Mouse (Mus musculus) layer of hippocampus, postnatal 25 days (tissue): ENCODE measurements at regions not wholly inside any gene's neighbourhood (a gene's known extent, or its start where the extent isn't known, plus 50 kb on each side); places are given as distances from the start of the nearest gene placed in this dataset.
"Not testable (repeated sequence)": the region's sequence is repeated elsewhere in the genome, so short reads cannot be mapped to it uniquely, and the experiment has no call there.

Source experiments
- DNase-seq, 2 experiments: peaks; one replicate each; pipeline ENCODE4 v3.0.0; 2022; ENCODE audit warnings: mixed read lengths in 2 of 2, low spot score in 1 of 2; ENCODE audit errors: extremely low spot score in 1 of 2

DNA sequence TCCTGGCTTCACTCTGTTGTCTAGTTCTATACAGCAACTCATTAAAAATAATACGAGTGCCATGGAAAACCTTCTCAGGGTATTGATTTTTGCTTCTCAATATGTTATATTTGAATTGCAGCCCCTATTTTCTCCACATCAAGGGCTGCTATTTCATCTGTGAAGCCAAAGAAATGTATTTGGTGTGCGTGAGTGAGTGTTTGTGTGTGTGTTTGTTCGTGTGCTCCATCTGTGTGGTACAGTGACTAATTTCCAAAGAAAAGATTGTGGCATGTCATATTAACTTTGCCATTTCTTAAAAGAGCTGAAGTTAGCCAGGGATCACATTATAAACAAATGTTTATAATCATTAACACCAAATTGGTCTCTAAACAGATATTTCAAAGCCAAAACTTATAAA is 493.1 kb downstream of the Hace1 start:
- no peak for DNase-seq

DNA sequence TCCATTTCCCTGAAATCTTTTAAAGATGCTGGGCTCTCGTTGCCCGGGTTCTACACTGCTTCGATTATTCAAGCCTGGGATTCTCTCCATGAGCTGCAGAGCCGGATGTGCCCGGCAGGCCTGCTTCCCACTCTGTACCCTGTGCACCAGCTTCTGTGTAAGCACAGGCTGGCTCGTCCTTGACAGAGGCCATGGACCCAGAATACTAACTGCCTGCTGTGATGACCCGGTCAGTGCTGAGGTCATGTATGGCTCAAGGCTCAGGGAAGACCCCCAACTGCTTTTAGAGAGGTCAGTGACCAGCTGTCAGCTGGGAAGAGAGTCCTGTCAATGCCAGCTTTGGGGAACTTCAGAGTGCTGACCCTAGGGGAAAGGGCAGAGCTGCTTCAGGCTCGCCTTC is 493.6 kb downstream of the Hace1 start:
- DNase-seq = no peak

DNA sequence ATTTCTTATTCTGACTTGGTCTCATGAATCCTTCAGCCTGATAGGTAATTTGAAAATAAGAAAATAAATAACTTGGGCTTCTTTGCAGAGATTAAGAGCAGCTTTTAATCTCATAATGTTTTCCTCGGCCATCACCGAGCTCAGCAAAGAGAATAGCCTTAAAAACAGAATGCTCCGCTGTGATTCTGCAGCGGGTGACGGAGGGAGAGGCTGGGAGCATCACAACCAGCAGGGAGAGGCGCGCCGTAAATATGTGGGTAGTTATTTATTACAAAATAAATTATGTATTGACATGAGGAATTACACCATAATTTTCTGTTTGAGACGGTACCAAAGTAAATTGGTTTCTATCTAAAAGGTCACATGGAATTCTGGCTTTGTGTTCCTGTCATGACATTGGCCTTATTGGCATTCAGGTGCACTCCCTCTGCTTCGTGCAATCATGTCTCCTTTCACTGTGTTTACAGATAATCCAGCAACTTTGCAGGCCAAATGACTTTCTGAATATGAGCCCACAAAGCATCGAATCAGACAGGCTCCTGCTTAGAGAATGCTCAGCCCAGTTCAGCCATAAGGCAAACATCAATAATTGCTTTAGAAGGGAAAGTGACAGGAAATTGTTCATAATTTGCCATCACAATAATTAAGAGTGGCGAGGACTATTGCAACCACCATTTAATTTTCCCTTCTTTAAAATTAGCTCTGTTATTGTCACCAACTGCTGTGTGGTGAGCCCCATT is 494.4 kb downstream of the Hace1 start:
- no peak for DNase-seq

DNA sequence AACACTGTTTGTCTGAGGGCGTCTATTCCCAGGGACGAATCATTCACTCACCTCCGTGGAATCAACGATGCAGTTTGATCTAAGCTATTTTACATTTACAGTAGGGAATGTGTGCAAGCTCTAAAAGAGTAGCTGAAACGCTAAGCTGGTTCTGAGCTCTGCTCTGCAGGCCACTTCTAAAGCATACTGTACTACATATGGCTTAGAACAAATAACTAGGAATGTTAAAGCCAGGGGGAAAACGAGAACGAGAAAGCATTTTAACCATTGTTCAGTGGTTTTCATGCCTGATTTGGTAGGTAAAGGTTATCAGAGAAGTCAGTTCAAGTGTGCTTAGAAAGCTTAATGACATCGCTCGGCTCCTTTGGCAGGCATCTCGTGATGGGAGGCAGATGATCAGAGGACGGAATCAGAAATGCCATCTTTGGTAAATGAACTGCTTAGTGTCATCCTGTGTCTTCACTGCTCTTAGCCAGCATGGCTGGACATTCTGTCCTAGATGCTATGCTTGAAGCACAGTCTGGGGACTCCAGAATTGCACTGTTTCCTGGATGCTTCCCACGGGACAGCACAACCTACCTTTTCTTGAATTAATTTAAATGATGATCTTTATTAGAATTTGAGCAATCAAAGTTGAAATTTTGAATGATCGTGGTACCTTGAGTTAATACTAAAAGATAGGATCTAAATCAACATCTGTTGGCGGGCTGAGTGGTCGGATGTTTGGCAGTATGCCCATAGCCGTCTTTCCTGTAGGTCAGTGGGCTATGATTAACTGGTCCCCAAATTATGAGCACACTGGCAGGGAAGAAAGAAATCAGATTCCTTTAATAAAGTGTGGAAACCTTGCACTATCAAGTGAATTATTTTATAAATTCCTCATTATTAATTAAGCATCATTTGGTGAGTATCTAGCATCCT is 495.2 kb downstream of the Hace1 start:
- no peak for DNase-seq

DNA sequence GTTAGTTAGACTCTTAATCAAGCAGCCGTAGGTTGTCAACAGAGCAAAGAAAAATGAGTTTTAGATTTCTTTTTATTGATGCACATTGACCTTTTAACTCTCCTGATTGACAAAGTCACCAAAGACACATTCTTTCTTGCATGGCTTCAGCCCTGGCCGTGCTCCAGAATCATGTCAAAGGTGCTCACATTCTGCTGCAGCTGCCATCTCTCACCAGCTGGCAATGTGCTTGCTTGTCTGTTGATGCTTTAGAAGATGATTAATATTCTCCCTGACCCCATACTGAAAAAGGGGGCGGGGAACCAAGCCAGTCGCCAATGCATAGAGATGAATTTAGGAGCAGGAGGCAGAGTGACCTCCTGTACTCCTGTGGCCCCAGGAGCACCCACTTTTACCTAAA is 510.1 kb downstream of the Hace1 start:
- DNase-seq = no peak

DNA sequence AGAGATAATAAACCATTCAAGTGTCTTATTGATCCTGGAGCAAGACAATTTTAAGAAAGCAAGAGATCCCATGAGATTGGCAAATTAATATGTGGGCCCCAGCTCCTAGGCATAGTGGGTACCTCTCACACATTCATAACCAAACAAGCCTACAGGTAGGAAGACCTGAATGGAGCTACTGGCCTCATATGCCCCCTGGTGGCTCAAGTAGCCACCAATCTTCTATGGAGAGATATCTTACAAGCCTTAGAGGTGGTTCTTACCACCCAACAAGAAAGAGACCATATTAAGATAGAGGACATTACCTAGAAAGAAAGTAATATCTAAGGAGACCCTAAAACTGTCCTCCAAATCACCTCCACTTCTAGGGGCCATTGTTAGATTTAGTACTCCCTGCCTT is 523.2 kb downstream of the Hace1 start:
- no peak for DNase-seq

DNA sequence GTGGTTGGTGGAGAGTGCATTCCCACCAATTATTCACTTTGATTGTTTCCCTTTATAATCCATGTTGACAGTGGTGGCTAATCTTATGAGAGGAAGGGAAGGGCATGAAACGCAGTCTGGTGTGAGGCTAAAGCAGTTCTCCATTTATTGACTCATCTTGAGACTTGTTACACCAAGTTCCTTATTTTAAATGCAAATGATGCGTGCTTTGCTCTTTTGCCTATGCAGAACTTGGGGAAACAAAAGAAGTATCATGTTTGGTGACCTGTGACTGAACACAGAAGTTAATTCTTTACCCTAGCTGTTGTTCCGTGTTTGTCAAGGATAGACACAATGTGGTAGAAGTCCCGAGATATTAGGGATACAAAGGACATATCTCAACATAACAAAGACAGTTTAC is 531.2 kb downstream of the Hace1 start:
- DNase-seq = no peak

DNA sequence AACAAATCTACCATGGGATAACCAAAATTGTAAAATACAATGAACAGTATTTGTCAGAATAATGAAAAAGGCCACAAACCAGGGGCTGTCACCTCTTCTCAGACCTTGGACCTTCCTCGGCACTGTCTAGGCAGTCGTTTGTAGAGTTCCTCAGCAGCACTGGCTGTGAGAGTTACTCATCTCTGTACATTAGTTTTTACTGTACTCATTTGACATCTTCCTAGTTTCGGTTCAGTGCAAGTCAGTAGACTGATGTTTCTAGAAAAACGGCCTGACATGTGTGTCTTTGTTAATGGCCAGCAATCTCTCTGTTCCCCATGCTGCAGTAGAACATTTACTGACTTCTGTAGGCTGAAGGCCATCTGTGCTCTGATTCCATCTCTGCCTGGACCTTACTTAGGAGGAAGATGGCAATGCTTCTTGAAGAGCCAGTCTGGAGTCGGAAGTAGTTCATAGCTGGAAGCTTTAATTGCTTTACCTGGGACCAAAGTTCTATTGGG is 537.1 kb downstream of the Hace1 start:
- DNase-seq = no peak

DNA sequence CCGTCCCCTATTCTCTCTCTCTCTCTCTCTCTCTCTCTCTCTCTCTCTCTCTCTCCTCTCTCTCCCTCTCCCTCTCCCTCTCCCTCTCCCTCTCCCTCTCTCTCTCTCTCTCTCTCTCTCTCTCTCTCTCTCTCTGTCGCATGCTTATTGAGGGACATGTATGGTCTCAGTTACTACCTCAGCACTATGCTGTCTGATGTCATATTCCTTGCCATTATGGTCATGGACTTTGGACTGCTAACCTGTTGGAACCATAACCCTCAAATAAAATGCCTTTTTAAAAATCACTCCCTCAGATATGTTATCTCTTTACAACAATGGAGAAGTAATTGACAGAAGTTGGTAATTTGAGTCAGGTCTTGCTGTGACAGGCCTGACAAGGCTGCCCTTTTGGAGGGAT is 544.8 kb downstream of the Hace1 start:
- not testable (repeated sequence) for DNase-seq

DNA sequence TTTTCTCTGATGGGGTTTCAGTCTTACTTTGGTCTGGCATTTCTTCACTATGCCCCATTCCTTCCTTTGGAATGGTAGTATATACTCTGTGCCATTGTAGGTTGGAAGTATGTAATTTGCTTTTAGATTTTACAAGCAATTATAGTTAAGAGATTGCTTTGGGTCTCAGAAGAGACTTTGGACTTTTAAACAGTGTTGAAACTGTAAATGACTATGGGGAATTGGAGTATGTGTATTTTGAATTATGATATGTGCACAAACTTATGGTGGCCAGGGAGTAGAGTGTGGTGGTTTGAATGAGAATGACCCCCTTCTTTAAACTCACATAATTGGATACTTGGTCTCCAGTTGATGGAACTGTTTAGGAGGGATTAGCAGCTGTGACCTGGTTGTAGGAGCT is 546.2 kb downstream of the Hace1 start:
- no peak for DNase-seq

DNA sequence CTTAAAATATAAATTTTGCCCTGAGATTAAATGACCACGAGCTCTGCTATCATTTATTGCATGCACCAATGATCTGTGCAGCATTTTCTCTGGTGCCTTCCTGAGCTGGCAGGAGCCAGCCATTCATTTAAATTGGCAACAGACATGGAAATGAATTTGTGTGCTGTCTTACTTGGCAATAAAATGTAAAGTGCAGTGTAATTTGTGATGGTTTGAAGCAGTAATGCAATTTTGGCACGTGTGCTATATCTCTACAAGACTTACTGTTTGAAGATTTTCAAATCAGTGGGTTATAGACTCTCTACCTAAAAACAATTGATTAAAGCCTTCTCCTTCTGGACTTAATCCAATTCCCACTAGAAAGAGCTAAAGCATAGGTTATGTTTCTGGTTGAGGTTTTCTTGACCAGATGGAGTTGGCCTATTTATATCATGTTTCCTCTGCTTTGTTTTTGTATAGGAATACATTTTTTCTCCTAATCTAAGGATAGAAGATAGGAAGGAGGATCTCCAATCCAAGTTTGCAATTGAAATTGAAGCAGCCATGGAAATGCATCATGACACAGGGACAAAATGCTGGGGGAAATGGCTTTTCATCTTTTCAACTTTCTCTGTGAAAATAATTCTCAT is 557.6 kb downstream of the Hace1 start:
- no peak for DNase-seq

DNA sequence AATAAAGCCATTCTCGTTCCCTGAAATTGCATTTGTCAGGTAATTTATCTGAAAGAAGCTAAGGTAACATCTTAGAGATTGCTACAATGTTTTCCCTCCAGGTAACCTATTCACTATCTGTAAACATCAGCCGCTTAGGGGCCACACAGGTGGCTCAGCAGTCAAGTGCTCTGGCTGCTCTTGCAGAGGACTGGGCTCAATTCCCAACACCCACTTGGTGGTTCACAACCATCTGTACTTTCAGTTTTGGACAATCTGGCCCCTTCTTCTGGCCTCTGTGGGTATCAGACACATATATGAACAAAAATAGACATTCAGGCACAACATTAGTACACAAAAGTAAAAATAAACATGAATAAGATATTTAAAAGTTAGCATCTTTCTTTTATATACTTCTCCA is 596.4 kb downstream of the Hace1 start:
- no peak for DNase-seq

DNA sequence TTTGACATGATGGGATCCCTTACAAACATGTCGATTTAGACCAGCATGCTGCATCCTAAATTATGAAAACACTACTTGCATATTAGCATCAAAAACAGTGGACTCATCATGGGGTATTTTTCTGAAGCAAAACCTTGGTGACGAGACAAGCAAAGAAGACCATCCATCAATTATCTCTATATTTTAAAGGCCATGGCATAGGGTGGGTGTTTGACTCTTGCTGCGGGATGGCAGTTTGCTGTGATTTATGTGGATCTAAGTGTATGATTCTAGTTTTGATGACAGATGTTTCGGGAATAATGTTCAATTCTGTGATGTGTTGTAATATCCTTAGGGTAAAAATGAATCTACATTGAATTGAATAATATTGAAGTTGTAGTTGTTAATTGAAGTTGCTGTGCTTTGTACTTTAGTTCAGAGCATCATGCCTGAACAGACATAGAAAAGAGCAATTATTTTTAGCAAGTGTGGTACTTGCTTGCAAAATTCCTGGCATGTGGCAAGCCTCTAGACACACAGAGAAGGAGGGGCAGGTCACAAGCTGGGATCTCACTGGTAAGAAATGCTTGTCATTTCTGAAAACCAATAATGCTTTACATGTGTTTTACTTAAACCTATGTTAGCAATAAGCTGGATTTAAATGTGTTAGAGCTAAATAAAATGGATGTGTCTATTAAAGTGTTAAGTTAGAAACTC is 608.3 kb downstream of the Hace1 start:
- no peak for DNase-seq

DNA sequence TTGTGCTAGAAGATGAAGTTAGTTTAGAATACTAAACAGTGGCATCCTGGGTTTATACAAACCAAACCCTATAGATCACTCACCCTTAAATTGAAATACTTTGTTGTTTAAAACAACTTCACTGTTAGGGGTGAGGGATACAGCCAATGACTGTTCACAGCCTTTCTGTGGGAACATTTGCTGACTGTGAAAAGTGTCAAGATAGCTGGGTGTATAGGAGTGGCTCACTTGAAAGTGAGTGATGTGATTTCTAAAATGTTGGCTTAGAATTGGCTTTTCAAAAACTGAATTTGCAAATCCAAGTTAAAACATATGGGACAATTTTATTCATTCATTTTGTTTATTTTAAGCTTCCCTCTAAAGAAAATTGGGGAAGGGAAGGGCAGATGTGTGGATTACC is 616.5 kb downstream of the Hace1 start:
- DNase-seq = no peak

DNA sequence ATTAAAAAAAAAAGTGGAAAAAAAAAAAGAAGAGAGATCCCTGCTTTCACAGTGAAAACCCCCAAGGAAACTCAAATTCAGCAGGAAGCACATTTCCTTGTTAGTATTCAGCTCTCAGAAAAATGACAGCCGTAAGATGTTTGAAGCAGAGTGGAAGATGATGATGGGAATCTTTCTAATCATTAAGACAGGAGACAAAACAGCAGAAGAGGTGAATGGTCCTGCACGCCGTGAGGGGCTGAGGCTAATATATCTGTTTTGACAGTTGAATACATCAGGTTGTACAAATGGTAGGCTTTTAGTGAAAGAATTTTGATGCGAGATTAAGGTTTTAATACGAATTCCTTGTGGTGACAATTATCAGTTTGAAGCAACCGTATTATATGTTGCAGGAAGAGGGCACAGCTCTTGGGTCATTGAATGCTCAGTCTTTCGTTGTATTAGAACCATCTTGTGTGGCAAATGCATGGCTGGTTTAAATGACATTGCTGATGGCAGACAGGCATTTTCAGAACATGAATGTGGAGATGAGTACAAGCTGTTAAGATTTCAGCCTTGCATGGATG is 649.3 kb downstream of the Hace1 start:
- DNase-seq = no peak

DNA sequence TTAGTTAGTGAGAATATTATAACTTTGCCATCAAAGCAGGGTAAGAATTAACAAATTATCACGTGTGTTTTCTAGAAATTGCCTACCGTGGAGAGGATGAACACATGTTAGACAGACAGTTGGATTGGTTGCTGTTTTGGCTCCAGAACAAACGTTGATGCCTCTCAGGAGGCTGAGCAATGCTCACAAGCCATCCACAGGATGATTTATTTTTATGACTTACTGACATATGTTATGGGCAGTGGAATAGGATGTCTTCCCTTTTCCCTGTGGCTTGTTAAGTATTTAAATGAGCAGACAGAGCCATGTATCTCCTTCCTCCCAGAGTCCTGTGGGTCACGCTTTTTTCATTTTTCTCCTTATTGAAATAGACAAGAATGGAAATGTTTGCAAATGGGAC is 652.0 kb downstream of the Hace1 start:
- DNase-seq = no peak

DNA sequence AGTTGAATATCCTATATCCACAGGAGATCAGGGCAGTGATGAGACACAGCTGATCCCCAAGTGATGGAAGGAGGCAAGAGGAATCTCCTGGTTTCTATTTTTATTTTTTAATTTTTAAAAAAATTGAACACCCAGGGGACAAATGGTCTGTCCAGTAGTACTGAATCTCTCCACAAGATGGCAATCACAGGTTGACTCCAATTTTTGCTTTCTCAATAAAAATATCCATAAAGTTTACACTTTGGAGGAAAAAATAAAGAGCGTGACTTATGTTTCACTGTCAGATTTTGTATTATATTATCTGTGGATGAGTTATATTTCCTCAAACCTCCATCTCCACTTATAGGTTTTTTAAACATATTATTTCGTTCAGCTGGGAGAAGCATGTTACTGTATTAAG is 658.0 kb downstream of the Hace1 start:
- DNase-seq = no peak

DNA sequence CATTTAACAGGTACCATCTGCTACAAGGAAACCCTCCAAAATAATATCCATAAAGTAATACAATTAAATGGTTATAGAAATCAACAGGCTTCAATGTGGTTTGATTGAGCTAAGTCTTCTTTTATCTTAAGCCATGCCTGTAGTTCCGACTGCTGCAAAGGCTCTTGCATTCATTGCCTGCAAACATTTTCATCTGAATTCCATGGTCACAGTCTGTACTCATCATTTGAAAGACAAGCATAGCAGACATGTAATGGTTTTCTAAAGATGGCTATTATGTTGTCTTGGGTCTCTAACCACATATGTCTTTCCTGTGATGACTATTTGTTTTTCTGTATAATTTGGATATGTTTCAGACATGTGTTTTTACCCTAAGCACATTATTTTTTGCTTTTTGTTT is 677.9 kb downstream of the Hace1 start:
- DNase-seq = no peak

DNA sequence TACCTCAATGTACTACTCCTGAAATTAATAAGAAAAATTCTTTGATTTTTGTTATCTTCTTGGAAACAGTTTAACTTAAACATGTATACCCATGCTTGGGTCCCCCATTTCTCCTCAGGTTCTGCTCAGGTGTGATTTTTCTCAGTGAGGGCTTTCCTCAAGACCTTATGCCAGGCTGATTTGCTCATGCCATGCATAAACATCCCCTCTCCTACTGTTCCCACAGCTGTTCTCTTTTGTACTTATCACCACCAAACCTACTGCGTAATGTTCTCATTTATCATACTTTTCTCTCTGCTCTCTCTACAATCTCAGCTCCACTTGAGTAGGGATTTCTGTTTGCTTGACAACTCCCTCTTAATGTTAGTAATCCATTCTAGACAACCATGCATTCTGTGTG is 692.1 kb downstream of the Hace1 start:
- DNase-seq = no peak

DNA sequence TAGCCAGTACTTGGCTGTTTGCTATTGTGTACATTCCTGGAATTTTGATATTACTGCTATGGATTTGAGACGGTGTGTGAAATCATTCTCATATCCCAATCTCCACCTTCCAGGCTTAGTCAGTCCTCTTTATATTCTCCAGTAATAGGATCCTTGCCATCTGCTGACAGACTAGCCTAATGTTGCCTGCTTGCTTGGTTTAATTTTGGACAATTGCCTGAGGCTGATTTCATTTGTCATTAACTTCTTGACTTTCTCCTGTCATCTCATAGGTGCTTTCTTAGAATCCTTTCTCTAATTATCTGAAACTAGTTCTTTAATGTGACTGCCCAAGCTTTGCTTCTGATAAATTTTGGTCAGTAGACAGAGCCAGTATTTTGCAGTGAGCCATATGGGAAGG is 696.2 kb downstream of the Hace1 start:
- no peak for DNase-seq
